Mouse (Mus musculus): ENCODE measurements around the gene Azin2.
A peak's percentile ranks its signal among the peaks of the same experiment; 100 is the strongest.

Gene Azin2

DNA sequence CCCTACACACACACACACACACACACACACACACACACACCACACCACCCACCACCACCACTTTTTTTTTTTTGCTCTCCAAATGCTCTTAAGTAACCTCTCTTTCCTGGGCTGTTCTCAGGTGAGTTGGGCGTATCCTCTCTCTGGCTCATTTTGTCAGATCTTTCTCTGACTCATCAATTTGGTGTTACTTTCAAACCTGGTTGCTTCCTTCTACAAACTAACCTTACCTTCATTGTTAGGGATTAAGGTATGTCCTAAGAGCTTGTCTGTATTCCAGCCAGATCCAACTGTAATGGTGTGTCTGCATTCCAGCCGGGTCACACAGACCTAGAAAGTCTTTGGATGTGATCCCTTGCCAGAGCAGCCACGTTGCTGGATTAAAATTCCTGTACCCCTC, 15.0 kb upstream of the Azin2 start:
- no peak for DNase-seq (ENCODE audit: low spot score in 2 of 2)

DNA sequence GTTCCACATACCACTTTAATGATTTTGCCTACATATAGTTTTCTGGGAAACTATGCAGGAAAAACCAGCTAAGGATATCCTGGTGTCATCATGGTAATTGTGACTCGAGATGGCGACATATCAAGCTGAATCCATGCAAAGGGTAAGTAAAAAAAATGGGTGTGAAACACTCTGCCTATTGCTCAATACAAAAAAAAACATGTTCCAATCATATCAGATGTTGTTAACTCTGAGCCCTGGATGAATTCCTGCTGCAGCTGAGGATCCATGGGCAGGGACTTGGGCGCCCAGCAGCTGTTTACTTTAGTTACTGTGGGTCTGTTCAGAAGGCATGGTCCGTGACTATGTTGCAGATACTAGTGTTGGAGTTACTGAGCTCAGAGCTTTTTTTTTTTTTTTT, 14.3 kb upstream of the Azin2 start:
- DNase-seq (ENCODE audit: low spot score in 2 of 2) = no peak

DNA sequence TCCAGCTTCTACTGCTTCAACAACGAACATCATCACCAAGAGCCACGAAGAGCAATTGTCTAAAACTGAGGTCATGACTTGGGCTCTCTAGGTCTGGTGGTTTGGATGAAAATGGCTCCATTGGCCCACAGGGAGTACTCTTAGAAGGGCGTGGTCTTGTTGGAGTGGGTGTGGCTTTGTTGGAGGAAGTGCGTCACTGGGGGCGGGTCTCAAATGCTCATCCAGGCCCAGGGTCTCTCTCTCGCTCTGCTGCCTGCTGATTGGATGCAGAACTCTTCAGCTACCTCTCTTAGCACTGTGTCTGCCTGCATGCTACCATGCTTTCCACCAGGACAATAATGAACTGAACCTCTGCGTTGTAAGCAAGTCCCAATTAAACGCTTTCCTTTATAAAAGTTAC, 12.4 kb upstream of the Azin2 start:
- DNase-seq (ENCODE audit: low spot score in 2 of 2) = no peak

DNA sequence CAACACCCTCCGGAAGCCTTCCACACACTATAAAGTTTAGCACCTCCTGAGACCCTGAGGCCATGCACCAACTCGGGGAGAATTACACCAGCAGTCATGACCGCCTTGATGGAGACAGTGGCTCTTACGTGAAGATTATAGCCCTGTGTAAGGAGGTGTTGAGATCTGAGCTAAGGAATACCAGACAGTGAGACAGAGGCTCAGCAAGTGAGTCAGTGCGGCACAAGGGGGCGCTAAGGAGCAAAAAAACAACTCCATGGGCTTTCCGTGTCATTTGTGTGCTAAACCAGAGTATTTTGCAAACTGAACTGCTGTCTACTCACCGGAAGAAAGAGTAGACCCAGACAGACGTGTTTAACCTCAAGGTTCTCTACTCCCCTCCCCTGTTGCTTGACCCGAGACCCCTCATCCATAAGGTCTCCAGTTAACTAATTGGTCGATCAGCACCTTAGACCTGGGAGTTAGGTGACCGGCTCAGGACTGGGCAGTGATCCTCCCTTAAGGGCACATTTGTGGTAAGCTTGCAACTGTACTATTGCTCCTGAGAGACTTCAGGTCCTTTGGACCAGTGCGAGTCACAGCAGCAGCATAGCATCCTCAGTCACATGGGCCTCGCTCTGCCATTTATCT, 8.9 kb upstream of the Azin2 start:
- DNase-seq (ENCODE audit: low spot score in 2 of 2) = peak; percentile 53 to 72

DNA sequence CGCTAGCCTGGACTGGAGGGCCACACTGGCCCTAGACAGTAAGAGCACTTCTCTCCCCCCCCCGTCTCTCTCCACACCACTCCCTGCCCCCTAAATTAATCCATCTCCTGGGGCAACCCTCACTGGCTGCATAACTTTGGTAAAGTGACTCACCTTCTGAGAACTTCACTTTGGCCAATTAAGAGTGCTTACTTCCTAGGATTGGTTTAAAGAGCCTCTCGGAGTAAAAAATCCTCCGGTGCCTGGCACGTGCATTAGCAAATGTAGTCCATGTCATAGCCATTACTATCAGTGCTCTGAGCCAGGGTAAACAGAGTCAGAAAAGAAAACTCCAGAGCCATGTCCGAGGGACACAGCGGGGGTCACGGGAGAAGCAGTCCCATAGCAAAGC, 8.2 kb upstream of the Azin2 start:
- no peak for DNase-seq (ENCODE audit: low spot score in 2 of 2)

DNA sequence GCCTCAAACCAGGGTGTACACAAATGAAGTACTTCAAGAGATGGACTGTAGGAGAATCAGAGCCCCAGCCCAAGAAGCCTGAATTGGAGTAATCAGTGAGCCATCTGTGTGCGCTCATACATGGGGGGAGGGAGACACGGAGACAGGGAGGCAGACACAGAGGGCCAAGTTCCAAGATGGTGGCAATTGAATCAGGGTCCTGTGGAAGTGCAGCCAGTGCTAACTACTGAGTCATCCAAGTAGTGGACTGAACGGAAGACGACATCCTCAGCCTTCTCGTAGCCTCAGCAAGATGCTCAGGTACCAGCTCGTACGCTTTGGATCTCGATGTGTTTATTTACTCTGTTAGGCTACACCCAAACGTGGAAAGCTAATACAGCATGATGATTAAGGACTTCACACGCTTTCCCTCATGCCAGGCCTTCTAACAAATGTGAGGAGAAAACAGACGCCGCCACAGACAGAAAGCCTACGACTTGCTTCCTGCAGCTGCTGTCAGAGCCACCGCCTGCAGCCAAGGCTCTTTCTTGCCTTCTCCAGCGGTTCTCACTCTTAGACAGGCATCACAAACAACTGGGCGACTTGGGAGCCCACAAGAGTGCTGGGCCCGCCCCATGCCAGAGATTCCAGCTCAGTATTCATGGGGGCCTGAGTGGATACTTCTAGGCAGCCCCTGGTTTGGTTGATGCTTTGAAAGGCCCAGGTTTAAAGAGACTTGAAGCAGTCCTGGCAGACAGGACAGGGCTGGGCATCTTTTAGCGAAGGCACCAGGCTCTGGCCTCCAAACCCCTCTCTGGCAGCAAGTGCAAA, 7.6 kb upstream of the Azin2 start:
- DNase-seq (ENCODE audit: low spot score in 2 of 2) = no peak

DNA sequence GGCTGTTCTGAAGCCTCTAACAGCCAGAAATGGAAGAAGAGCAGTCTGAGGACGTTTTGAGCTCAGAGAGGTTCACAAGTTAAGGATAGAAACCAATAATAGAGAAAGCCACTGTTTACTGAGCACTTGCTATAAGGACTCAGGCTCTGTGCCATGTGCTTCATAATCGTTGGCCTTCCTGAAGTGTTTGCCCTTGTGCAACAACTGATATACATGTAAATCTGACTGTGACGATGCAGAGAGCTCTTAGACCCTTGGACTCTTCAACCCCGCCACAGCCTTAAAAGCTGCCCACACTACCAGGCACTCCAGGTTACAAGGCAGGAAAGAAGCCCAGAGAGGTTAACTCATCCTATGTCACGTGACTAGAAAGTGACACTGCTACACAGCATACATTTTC, 6.8 kb upstream of the Azin2 start:
- no peak for DNase-seq (ENCODE audit: low spot score in 2 of 2)

DNA sequence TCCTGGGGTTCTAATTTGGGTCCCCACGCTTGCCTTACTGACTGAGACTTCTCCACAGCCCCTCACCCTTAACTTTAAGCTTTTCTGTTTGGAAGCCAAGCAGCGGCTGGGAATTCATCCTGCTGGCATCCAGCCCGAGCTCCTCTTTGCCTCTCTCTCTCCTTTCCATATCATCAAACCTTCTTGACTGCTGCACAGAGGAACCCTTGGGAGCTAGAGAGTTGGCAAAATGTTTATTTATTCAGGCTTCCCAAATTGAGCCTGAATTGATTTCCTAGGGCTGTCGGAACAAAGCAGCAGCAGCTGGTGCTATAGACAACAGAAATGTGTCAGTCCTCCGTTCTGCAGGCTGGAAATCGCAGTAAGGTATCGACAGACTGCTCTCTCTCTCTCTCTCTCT, 4.5 kb upstream of the Azin2 start:
- no peak for DNase-seq (ENCODE audit: low spot score in 2 of 2)

DNA sequence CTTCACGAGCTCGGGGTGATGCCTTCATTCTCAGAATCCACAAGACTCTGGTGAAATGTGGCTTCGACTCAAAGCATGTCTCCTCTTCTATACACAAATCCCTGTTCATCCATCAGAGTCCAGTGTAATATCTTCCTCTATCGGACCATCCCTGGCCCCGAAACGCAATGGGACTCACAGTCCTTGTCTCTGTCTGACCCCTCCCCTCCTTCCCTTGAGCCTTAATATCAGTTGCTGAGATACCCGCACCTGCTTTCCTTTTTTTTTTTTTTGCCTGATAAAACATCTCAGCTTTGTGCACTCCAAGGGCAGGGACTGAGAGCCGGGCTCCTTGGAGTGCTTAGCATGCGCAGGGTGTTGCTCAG, 666 bp upstream of the Azin2 start:
- no peak for DNase-seq (ENCODE audit: low spot score in 2 of 2)

DNA sequence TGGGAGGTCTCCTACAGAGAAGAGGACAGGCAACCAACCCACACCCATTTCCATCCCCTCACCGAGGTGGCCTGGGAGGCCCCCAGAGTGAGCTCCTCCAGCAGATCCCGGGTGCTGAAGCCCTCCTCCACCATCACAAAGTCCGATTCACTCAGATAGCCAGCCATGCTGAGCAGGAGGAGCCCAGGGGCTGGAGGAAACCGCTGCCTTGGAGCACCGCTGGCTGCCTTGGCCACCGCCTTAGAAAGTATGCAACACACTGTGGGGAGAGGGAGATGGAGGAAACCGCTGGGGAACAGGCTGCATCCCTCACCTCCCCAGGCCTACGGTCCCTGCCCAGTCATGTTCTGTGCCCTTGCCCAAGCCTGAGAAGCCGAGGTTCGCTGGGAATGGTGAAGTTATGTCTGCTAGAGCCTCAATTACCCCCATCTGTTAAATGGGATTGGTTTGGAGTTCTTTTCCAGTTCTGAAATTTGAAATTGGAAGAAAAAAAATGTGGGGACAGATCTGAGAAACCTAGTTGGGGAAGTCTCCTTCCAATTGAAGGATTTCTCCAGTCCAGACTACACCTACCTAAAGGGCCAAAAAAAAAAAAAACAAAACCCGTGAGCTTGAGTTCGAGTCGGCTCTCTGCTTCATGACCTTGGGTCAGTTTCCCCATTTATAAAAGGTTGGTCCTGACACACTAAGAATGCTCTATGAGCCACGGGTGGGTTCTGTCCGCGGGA, 777 bp downstream of the Azin2 start:
- no peak for DNase-seq (ENCODE audit: low spot score in 2 of 2)

DNA sequence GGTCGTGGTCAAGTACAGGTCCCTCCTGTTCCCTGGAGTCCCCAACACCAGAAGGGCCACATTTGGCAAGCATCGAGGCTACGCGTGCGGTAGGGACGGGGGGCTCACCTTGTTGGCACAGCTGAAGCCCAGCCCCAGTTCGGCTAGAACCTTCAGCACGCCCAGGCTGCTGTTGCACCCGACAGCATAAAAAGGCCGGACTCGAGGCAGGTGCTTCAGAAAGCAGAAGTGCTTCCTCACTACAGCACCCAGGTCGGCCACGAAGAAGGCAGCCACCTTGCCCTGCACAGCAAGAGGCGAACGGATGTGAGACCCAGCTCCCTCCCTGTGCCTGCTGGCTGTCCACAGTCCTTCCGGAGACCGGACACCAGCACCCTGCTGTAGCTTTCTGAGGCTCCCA, 2.6 kb downstream of the Azin2 start:
- DNase-seq (ENCODE audit: low spot score in 2 of 2) = peak in 1 of 2 experiments; percentile 17

DNA sequence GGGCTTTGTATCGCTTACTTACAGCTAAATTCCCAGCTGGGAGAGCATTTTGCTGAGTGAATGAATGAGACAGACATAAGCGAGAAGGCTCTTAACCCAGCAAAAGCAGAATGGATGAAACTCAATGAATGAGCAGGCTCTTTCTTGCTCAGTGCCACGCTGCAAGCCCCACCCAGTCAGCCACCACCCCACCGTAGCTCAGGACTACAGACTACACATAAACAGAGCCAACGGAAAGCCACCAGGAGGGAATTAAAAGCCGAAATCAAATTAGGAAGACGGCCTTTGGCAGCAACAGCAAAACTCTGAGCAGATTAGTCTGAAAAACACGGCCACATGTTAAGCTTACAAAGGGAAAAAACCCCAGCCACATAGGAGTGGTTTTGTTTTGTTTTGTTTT, 3.4 kb downstream of the Azin2 start:
- DNase-seq (ENCODE audit: low spot score in 2 of 2) = no peak

DNA sequence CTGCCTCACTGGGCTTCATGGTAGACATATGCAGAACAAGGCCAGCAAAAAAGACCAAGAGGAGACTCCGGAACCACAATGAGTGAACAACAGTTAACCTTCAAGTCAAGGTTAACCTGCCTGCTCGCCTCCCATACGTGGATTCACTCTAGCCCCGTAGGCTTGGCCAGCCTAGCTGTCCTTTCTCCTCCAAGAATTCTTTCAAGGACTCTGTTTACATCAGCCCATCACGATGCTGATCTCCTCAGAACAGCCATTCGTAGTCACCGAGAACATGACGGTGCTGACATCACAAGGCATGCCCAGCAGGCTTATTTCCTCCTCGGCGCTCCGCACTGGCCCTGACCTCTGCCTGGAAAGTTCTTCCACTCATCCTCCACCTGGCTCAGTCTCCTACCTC, 4.1 kb downstream of the Azin2 start:
- DNase-seq (ENCODE audit: low spot score in 2 of 2) = no peak

DNA sequence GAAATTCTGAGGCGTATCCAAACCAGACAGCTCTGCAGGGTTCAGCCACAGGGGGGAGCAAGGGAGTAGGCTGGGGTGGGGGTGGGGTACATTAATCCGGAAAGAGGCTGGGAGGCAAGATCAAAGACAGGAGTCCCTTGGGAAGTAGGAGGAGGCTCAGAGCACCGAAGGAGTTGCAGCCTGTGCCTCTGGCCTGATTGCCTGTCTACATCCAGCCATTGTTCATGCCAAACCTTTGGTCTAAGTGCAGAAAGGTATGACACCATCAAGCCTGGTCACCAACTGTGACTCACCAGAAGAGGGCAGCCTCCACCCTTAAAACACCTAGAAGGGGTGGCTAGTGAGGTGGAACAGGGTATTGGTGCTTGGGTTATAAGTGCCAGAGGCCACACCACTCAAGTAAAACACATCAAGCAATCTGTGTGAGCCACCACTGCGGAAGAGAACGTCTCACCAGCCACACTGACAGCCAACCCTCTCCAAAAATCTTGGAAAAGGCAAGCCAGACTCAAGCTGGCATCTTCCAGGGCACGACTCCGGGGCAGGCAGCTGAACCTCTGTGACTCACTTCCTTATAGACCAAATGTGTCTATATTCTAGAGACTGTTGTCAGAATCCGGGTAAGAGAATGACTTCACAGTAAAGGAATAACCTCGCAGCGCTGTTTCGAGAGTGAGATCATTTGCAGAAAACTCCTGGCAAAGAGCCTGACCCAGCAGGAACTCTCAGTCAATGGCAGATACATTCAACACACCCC, 4.9 kb downstream of the Azin2 start:
- peak in 1 of 2 experiments; percentile 23 for DNase-seq (ENCODE audit: low spot score in 2 of 2)

DNA sequence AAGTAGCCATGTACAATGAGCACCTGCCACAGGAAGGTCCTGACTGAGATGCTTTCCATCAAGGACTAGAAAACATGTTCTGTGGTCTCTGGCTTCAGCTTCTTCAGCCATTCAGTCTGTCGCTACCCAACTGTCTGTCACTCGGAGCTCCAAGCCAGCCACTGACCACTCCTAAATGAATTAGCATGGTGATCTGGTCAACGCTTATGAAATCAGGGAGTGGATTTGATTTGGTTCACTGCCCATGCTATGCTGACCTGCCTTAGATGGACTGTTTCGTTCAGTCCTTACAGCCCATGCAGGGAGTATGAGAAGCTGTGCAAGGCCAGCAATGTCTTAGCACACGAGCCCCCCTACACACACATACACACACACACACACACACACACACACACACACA, 8.4 kb downstream of the Azin2 start:
- no peak for DNase-seq (ENCODE audit: low spot score in 2 of 2)

DNA sequence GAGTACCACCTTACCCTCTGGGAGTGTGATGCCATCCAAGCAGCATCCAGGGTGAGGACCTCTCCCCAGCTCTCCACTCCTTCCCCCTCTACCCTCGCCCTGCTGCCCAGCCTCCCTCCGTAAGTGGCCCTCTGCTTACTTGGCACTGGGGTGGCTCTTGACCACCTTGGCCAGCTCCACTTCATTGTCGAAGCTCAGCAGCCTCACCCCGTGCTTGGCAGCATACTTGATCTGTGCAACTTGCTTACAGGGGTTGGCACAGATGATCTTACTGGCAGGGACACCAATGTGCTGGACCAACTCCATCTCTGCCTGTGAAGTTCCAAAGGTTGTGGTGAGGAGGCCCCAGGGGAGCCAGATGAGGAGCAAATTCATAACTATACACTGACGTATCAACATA, 11.8 kb downstream of the Azin2 start:
- DNase-seq (ENCODE audit: low spot score in 2 of 2) = no peak

DNA sequence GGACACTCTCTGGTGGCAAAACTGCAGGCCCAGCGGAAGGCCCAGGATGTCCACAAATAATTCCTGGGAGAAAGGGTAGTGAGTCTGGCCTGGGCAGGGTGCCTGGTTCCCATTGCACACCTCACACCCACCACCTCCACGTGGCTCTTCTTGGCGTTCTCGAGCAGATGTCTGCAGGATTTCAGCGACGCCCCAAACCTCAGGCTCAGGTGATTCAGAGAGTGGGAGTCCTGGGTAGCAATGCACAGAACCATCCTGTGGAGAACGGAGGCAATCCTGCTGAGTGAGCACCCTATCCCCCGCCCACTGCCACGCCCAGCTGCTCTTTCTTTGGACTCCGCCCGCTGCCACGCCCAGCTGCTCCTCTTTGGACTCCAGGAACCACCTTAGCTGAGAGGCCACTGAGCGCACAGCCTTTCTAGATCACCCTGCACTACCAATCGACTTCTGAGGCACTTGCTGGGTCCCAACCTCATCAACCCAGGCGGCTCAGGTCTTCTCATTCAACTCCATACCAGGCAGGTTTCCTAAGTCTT, 12.7 kb downstream of the Azin2 start:
- no peak for DNase-seq (ENCODE audit: low spot score in 2 of 2)

DNA sequence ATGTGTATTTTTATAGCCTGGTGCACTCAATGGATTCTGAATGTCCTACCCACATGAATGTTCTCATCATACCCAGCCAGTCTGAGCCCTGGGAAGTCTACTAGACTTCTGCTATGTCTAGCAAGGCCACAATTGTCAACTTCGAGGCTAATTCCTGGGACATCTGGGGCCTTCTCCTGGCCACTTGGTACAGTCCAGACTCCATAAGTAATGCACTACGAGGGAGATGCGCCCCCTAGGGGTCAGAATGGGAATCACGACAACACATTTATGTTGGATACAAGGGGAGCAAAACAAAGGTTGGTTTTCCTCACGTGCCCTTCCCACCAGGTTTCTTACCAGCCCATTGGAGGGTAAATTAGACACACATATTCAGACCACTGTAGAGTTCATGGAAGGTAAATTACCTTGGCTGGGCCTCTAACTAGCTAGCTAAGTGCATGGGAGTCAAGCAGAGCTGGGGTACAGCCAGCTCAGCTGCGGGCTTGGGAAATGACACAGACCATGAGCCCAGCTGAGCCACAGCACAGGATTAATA, 14.0 kb downstream of the Azin2 start:
- no peak for DNase-seq (ENCODE audit: low spot score in 2 of 2)

DNA sequence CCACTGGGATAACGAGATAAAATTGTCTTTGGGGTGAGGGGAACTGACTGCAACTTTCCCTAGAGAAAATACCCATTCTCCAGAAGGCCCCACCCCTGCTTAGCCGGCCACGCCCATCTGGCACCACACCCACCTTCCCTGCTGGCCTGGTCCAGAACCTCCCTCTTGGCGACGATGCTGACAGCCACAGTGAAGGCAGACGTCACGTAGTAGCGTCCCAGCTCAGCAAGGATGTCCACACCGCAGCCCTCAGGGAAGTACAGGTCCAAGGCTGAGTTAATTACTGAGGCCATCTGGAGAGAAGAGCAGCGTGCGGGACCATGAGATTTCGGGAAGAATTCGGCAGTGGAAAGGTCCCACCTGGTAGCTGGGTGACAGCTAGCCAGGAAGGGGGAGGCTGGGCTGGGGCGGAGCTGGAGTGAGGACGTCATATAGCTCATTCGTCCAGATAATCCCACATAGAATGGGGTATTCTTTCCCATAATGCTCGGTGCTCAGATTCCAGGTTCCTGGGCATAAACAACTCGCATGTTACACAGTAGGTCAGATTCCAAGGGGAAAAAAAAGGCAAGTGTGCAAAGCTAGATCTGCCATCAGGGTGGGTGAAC, 14.8 kb downstream of the Azin2 start:
- DNase-seq (ENCODE audit: low spot score in 2 of 2) = no peak

DNA sequence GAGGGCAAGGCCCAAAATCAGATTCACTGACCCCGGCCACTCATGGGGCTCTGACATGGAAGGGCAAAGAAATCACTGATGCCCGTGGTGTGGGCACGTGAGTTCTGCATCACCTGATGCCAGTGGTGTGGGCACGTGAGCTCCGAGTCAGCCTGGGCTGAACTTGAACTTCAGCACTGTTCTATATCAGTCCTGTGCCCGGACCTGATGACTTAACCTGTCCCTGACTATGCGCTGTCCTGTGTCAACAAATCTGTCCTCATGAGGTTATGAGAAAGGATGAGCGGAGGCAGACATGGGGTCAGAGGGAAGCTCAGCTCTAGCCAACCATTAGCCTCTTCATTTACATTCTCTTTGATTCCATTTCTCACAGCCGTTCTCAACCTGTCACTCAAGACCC, 15.5 kb downstream of the Azin2 start:
- DNase-seq (ENCODE audit: low spot score in 2 of 2) = no peak

DNA sequence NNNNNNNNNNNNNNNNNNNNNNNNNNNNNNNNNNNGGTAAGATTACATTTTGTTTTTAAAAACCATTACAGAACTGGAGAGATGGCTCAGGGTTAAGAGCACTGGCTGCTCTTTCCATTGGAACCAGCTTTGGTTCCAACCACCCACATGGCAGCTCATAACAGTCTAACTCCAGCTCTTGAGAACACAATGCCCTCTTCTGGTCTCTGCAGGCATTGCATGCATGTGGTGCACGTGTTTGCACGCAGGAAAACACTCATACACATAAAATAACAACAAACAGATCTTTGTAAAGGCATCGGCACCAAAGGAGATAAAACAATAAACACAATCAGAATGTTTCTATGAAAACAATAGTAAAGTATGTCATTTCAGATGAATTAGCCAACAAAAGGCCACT, 19.9 kb downstream of the Azin2 start:
- DNase-seq (ENCODE audit: low spot score in 2 of 2) = no peak

Measured in spleen, postnatal 36 days (tissue).